Mouse (Mus musculus) gastrocnemius, postnatal 14 days (tissue): ENCODE data around the gene Gm14326. TPM values are rescaled to one million over a fixed set of nuclear protein-coding genes. Genes with fewer than 3 reads are reported as not detected.
"Not testable (repeated sequence)": the region's sequence is repeated elsewhere in the genome, so short reads cannot be mapped to it uniquely, and the experiment has no call there.

ENCODE experiments used
- DNase-seq: peaks from one replicate; pipeline ENCODE4 v3.0.0; 2021; ENCODE audit warnings: mixed read lengths
- intact Hi-C: fragments of 180-260 bp; cut with DNase I; formaldehyde crosslinking; loops from one replicate; pipeline ENCODE4 v1.15.1; 2025; ENCODE audit warnings: low total_unique reads
- long read RNA-seq, 2 experiments: library from polyadenylated mRNA; stranded (forward); transcript quantifications; one replicate each; pipeline ENCODE4 v2.0.0; 2021
- total RNA-seq, 2 experiments: library from RNA; stranded (reverse); gene quantifications; 2 replicates each; pipeline ENCODE4 v1.2.3; 2021

Gm14326 gene
- total RNA-seq: 10 to 100 TPM; 18.8 to 19.0 TPM
- long read RNA-seq, experiment 1, transcript Gm14326-201 (4 exons, 767 nt): major isoform, 7 of 8 reads
- long read RNA-seq, experiment 1, partial matches to known transcripts: 0 of 8 reads
- long read RNA-seq, experiment 1, other reads (novel, unspliced or antisense): 1 of 8 reads
- long read RNA-seq, experiment 2, transcript Gm14326-201 (4 exons, 767 nt): major isoform, 11 of 15 reads
- long read RNA-seq, experiment 2, partial matches to known transcripts: 0 of 15 reads
- long read RNA-seq, experiment 2, other reads (novel, unspliced or antisense): 1 of 15 reads

DNA sequence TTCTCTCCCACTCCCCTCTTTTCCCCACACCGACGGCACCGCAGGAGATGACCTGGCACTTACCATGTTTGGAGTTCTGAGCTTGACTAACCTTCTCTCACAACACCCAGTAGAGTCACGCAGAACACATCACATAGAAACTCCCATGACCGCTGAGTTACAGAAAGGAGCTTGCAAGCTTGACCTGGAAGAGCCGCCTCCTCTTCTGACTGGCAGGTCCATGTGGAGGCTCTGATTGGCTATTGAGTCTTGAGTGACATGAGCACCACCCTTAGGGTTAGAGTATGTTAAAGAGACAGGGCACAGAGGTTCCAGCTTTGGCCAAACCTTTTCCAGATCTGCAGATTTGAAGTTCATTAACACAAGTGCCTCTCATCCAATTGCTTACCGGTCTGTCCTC lies at the start of gene Gm14326:
TSS of gene Gm14326 (minus strand) at position 153 of the 400 bp plus-strand sequence.
- peak; percentile 61 for DNase-seq
- intact Hi-C loops: not testable (repeated sequence)

GRCm38 (mm10) chr2:177974814-177975213 lies 17.7 kb upstream of the Gm14326 start:
- DNase-seq, intact Hi-C loops: not testable (repeated sequence)

DNA sequence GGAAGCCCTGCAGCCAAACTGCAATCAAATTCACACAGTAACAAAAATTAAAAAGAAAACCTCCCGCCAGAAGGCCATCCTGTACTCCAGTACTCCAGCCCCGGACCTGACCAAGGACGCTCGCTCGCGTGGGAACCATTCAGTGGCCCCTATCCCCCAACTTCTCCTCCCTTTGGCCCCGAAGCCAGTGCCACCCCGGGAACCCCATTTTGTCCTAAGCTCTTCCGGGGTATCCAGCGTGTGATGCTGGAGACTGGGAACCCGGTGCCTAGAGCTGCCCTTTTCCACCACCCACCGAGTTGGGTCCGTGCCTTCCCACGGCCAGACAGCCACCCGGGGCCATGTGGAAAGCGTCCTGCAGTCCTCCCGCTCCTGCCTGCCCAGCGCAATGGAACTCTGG lies 363 bp downstream of the Gm14326 start:
- peak; percentile 20 for DNase-seq
- intact Hi-C loops: not testable (repeated sequence)

- intact Hi-C loops, DNase-seq: not testable (repeated sequence)
These were observed 31.5 kb downstream of the Gm14326 start, which contains the start of gene Zfp972 for GRCm38 (mm10) chr2:177925563-177926103. TSS of gene Zfp972 (minus strand) at chr2:177925613.

DNA sequence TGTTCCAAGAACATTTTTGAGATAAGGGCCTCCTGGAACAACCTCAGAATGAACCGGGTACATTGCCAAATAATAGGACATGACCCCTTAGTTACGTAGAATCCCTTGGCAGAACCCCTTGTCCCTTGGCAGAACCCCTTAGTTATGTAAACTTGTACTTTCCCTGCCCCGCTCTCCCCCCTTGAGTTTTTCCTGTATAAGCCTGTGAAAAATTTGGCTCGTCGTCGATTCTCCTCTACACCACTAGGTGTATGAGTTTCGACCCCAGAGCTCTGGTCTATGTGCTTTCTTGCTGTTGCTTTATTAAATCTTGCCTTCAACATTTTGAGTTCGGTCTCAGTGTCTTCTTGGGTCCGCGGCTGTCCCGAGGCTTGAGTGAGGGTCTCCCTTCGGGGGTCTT lies 53.8 kb downstream of the Gm14326 start:
- DNase-seq, intact Hi-C loops: not testable (repeated sequence)

GRCm38 (mm10) chr2:177898171-177898570 lies 58.9 kb downstream of the Gm14326 start:
- DNase-seq, intact Hi-C loops: not testable (repeated sequence)

GRCm38 (mm10) chr2:177897046-177897578 lies 60.0 kb downstream of the Gm14326 start, which contains the start of gene Gm14327:
TSS of gene Gm14327 (plus strand) at chr2:177897096.
- DNase-seq, intact Hi-C loops: not testable (repeated sequence)

GRCm38 (mm10) chr2:177887743-177888142 lies 69.4 kb downstream of the Gm14326 start:
- intact Hi-C loops, DNase-seq: not testable (repeated sequence)

Other genes with a start within 250 kb of the Gm14326 start
- 10 to 100 TPM in 1 of 2 experiments, 1 to 10 TPM in 1; 9.8 to 11.8 TPM for gene Gm14322, start 198.0 kb downstream of the Gm14326 start, total RNA-seq
- gene Gm14325, start 117.0 kb downstream of the Gm14326 start, total RNA-seq: 10 to 100 TPM; 56.0 to 70.4 TPM
- gene Gm14327, start 60.2 kb downstream of the Gm14326 start, total RNA-seq: 1 to 10 TPM; 2.0 to 2.3 TPM
- under 1 TPM in 1 of 2 experiments, not detected in 1; 0.44 TPM for gene Zfp972, start 31.7 kb downstream of the Gm14326 start, total RNA-seq
- gene Zfp971, start 66.0 kb upstream of the Gm14326 start, total RNA-seq: 10 to 100 TPM; 14.7 to 15.4 TPM
- 1 to 10 TPM; 5.7 to 5.8 TPM for gene Zfp931, start 121.2 kb upstream of the Gm14326 start, total RNA-seq
- gene Phactr3, start 161.7 kb upstream of the Gm14326 start, total RNA-seq: under 1 TPM in 1 of 2 experiments, not detected in 1; 0.10 TPM